8 mouse cellular contexts compared by ENCODE assay signal in the genomic region with DNA sequence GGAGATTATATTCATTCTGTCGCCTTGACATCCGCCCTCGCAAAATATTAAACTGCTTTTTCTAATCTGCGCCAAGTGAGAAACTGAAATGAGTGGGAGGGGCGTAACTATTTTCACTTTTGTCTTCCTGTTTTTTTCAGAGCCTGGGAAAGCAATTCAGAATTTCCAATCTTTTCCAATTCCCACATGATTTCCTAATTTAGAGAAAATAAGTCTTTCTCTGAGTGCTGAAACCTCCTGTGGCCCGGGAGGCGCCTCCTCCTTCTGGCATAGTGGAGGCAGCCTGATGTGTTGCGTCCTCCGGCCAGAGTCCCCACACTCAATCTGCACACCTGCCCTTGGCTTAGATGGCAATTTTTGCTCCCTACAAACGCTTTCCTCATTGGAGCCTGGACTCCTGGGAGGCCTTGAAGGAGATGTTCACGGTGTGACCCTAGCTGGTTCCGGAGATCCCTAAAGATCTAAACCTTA. TPM values are rescaled to one million over a fixed set of nuclear protein-coding genes. Genes with fewer than 3 reads are reported as not detected.
A peak's percentile ranks its signal among the peaks of the same experiment; 100 is the strongest.
DNase-seq lines count a peak whose midpoint lies in the region; ATAC-seq lines count a peak whose summit lies in the region.

No protein-coding gene starts in this region.

- no peaks in the 10 kb centered on the region for H3K27me3 ChIP-seq in forebrain, embryonic 10.5 days (ENCODE audit: poor library complexity, severe bottlenecking)
- no peaks in the 10 kb centered on the region for H3K27me3 ChIP-seq in hindbrain, embryonic 15.5 days
- H3K27me3 ChIP-seq in liver, embryonic 16.5 days (ENCODE audit: control insufficient read depth, insufficient read depth, low read depth, low read length) = no peaks in the 10 kb centered on the region
- H3K27me3 ChIP-seq in neural tube, embryonic 15.5 days (replicated peaks) = no peaks in the 10 kb centered on the region

- H3K4me1 ChIP-seq in forebrain, embryonic 10.5 days = peaks cover 31% of the 10 kb centered on the region
- peaks cover 28% of the 10 kb centered on the region for H3K4me1 ChIP-seq in hindbrain, embryonic 15.5 days (replicated peaks)
- peaks cover 29% of the 10 kb centered on the region for H3K4me1 ChIP-seq in liver, embryonic 16.5 days (ENCODE audit: control insufficient read depth, low read depth, low read length)
- peaks cover 32% of the 10 kb centered on the region for H3K4me1 ChIP-seq in neural tube, embryonic 15.5 days

- H3K27ac ChIP-seq in forebrain, embryonic 10.5 days = peak overlapping the region; percentile 97
- peak overlapping the region; percentile 88 for H3K27ac ChIP-seq in hindbrain, embryonic 15.5 days (replicated peaks)
- peak overlapping the region; percentile 87 for H3K27ac ChIP-seq in liver, embryonic 16.5 days (ENCODE audit: low read length)
- peak overlapping the region; percentile 92 for H3K27ac ChIP-seq in neural tube, embryonic 15.5 days (replicated peaks)

- peak; percentile 34 for DNase-seq in right cerebral cortex, postnatal 25 days
- DNase-seq in right cerebral cortex, postnatal 14 days = no peak
- DNase-seq in forebrain, embryonic 10.5 days (ENCODE audit: extremely low spot score, low spot score) = no peak
- no peak for DNase-seq in cerebellum, postnatal 4 days (ENCODE audit: low spot score in 2 of 2)
- DNase-seq in Muller cell, postnatal 12 days (ENCODE audit: inconsistent ontology term) = no peak

- H3K9me3 ChIP-seq in forebrain, embryonic 10.5 days = no peaks in the 10 kb centered on the region
- H3K9me3 ChIP-seq in hindbrain, embryonic 15.5 days = no peaks in the 10 kb centered on the region
- H3K9me3 ChIP-seq in liver, embryonic 16.5 days (replicated peaks; ENCODE audit: control insufficient read depth, low read length) = no peaks in the 10 kb centered on the region
- no peaks in the 10 kb centered on the region for H3K9me3 ChIP-seq in neural tube, embryonic 15.5 days (replicated peaks)

- peak overlapping the region; percentile 86 for H3K4me3 ChIP-seq in forebrain, embryonic 10.5 days
- peak overlapping the region; percentile 92 for H3K4me3 ChIP-seq in hindbrain, embryonic 15.5 days
- peak overlapping the region; percentile 92 for H3K4me3 ChIP-seq in liver, embryonic 16.5 days (ENCODE audit: low read depth, low read length)
- peak overlapping the region; percentile 89 for H3K4me3 ChIP-seq in neural tube, embryonic 15.5 days (replicated peaks)

- H3K4me2 ChIP-seq in hindbrain, embryonic 15.5 days = peak overlapping the region; percentile 92
- H3K4me2 ChIP-seq in liver, embryonic 16.5 days (ENCODE audit: low read depth, low read length) = peak overlapping the region; percentile 96
- peak overlapping the region; percentile 91 for H3K4me2 ChIP-seq in neural tube, embryonic 15.5 days

- peaks cover 31% of the 10 kb centered on the region for H3K36me3 ChIP-seq in forebrain, embryonic 10.5 days (replicated peaks)
- peaks cover 18% of the 10 kb centered on the region for H3K36me3 ChIP-seq in hindbrain, embryonic 15.5 days
- peaks cover 19% of the 10 kb centered on the region for H3K36me3 ChIP-seq in liver, embryonic 16.5 days (ENCODE audit: control insufficient read depth, insufficient read depth)
- peaks cover 21% of the 10 kb centered on the region for H3K36me3 ChIP-seq in neural tube, embryonic 15.5 days

- ATAC-seq in hindbrain, embryonic 15.5 days (ENCODE audit: low FRiP score, low read depth) = no peak; the same call in 1 of the 2 replicates
- ATAC-seq in liver, embryonic 16.5 days (ENCODE audit: low read depth) = no peak
- ATAC-seq in neural tube, embryonic 15.5 days (ENCODE audit: low FRiP score) = 0 out of 2 replicates have a peak, but pooled peaks have one; percentile 1

- H3K9ac ChIP-seq in hindbrain, embryonic 15.5 days = peak overlapping the region; percentile 96
- peak overlapping the region; percentile 94 for H3K9ac ChIP-seq in liver, embryonic 16.5 days (ENCODE audit: low read depth, low read length)
- H3K9ac ChIP-seq in neural tube, embryonic 15.5 days (replicated peaks) = peak overlapping the region; percentile 88

- 46% methylated on average over 12 of the region's 12 CpGs for WGBS in forebrain, embryonic 10.5 days
- WGBS in hindbrain, embryonic 15.5 days = 41% methylated on average over 12 of the region's 12 CpGs
- 39% methylated on average over 12 of the region's 12 CpGs for WGBS in liver, embryonic 16.5 days (ENCODE audit: insufficient replicate concordance)
- WGBS in neural tube, embryonic 15.5 days = 41% methylated on average over 12 of the region's 12 CpGs

RNA-seq across cellular contexts. Expression of a gene that starts 0.7 kb away (rescaled TPM):
- 30.3 and 31.2 TPM in 2 replicates for polyA plus RNA-seq in forebrain, embryonic 10.5 days (2016; fragmentation: Nextera tagmentation; extraction: Ambion mirVana)
- 34.4 and 37.8 TPM in 2 replicates for polyA plus RNA-seq in hindbrain, embryonic 15.5 days (2015; fragmentation: Nextera tagmentation; extraction: Ambion mirVana)
- 21.6 and 23.6 TPM in 2 replicates for polyA plus RNA-seq in liver, embryonic 16.5 days (2015; fragmentation: Nextera tagmentation; extraction: Ambion mirVana)
- polyA plus RNA-seq in neural tube, embryonic 15.5 days (2015; fragmentation: Nextera tagmentation; extraction: Ambion mirVana) = 31.6 and 39.2 TPM in 2 replicates

RNA-seq across cellular contexts. Expression of a gene that starts 26.6 kb away (rescaled TPM):
- 64.9 and 67.9 TPM in 2 replicates for polyA plus RNA-seq in forebrain, embryonic 10.5 days (2016; fragmentation: Nextera tagmentation; extraction: Ambion mirVana)
- 67.2 and 69.2 TPM in 2 replicates for polyA plus RNA-seq in hindbrain, embryonic 15.5 days (2015; fragmentation: Nextera tagmentation; extraction: Ambion mirVana)
- polyA plus RNA-seq in liver, embryonic 16.5 days (2015; fragmentation: Nextera tagmentation; extraction: Ambion mirVana) = 15.9 and 16.4 TPM in 2 replicates
- polyA plus RNA-seq in neural tube, embryonic 15.5 days (2015; fragmentation: Nextera tagmentation; extraction: Ambion mirVana) = 64.9 and 66.2 TPM in 2 replicates

RNA-seq across cellular contexts. Expression of a gene that starts 26.9 kb away (rescaled TPM):
- 20.9 and 21.1 TPM in 2 replicates for polyA plus RNA-seq in forebrain, embryonic 10.5 days (2016; fragmentation: Nextera tagmentation; extraction: Ambion mirVana)
- 17.1 and 20.1 TPM in 2 replicates for polyA plus RNA-seq in hindbrain, embryonic 15.5 days (2015; fragmentation: Nextera tagmentation; extraction: Ambion mirVana)
- 19.7 and 22.3 TPM in 2 replicates for polyA plus RNA-seq in liver, embryonic 16.5 days (2015; fragmentation: Nextera tagmentation; extraction: Ambion mirVana)
- 19.1 and 21.7 TPM in 2 replicates for polyA plus RNA-seq in neural tube, embryonic 15.5 days (2015; fragmentation: Nextera tagmentation; extraction: Ambion mirVana)

RNA-seq across cellular contexts. Expression of a gene that starts 34.9 kb away (rescaled TPM):
- polyA plus RNA-seq in forebrain, embryonic 10.5 days (2016; fragmentation: Nextera tagmentation; extraction: Ambion mirVana) = 187 and 200 TPM in 2 replicates
- 66.6 and 67.4 TPM in 2 replicates for polyA plus RNA-seq in hindbrain, embryonic 15.5 days (2015; fragmentation: Nextera tagmentation; extraction: Ambion mirVana)
- polyA plus RNA-seq in liver, embryonic 16.5 days (2015; fragmentation: Nextera tagmentation; extraction: Ambion mirVana) = 92.2 and 115 TPM in 2 replicates
- polyA plus RNA-seq in neural tube, embryonic 15.5 days (2015; fragmentation: Nextera tagmentation; extraction: Ambion mirVana) = 68.2 and 81.5 TPM in 2 replicates

RNA-seq across cellular contexts. Expression of a gene that starts 51.9 kb away (rescaled TPM):
- polyA plus RNA-seq in forebrain, embryonic 10.5 days (2016; fragmentation: Nextera tagmentation; extraction: Ambion mirVana) = 26.3 and 30.1 TPM in 2 replicates
- 12.3 and 13.4 TPM in 2 replicates for polyA plus RNA-seq in hindbrain, embryonic 15.5 days (2015; fragmentation: Nextera tagmentation; extraction: Ambion mirVana)
- 12.9 and 15.2 TPM in 2 replicates for polyA plus RNA-seq in liver, embryonic 16.5 days (2015; fragmentation: Nextera tagmentation; extraction: Ambion mirVana)
- polyA plus RNA-seq in neural tube, embryonic 15.5 days (2015; fragmentation: Nextera tagmentation; extraction: Ambion mirVana) = 12.7 and 18.3 TPM in 2 replicates
